Mouse (Mus musculus) kidney, embryonic 14.5 days (tissue): Measurements from ENCODE around the gene Utrn. TPM values are rescaled to one million over a fixed set of nuclear protein-coding genes. Genes with fewer than 3 reads are reported as not detected.
A peak's percentile ranks its signal among the peaks of the same experiment; 100 is the strongest.

ENCODE experiments used
- ATAC-seq: fragments of 200-750 bp; cut with Nextera tagmentation; 2 replicates; pipeline ENCODE4 v1.8.0; 2017; ENCODE audit warnings: moderate number of reproducible peaks, mild to moderate bottlenecking, moderate TSS enrichment, moderate library complexity; ENCODE audit not compliant: low FRiP score, low TSS enrichment
- H3K27ac ChIP-seq: fragments of 300-500 bp; sonication (generic); 2 replicates; pipeline ENCODE4 v1.5.1; 2014; ENCODE audit warnings: low read depth, mild to moderate bottlenecking, low read length, moderate library complexity, mixed read lengths
- H3K27me3 ChIP-seq: fragments of 300-500 bp; sonication (generic); 2 replicates; pipeline ENCODE4 v1.6.1; 2014; ENCODE audit warnings: mild to moderate bottlenecking, low read length; ENCODE audit not compliant: control insufficient read depth, insufficient read depth
- H3K36me3 ChIP-seq: fragments of 300-500 bp; sonication (generic); 2 replicates; pipeline ENCODE4 v1.6.1; 2014; ENCODE audit warnings: low read length, mixed read lengths; ENCODE audit not compliant: control insufficient read depth, insufficient read depth
- H3K4me1 ChIP-seq: fragments of 300-500 bp; sonication (generic); 2 replicates; pipeline ENCODE4 v1.6.1; 2014; ENCODE audit warnings: low read length, mixed read lengths; ENCODE audit not compliant: control insufficient read depth, insufficient read depth
- H3K4me2 ChIP-seq: fragments of 300-500 bp; sonication (generic); replicated peaks from 2 replicates; pipeline ENCODE4 v1.6.1; 2014; ENCODE audit warnings: low read depth, mild to moderate bottlenecking, low read length
- H3K4me3 ChIP-seq: fragments of 300-500 bp; sonication (generic); 2 replicates; pipeline ENCODE4 v1.5.1; 2014; ENCODE audit warnings: mild to moderate bottlenecking, low read length
- H3K9ac ChIP-seq: fragments of 300-500 bp; sonication (generic); 2 replicates; pipeline ENCODE4 v1.6.1; 2014; ENCODE audit warnings: low read depth, mild to moderate bottlenecking, low read length, moderate library complexity
- H3K9me3 ChIP-seq: fragments of 300-500 bp; sonication (generic); 2 replicates; pipeline ENCODE4 v1.6.1; 2016; ENCODE audit warnings: low read length; ENCODE audit not compliant: control insufficient read depth
- WGBS: fragments of 180-500 bp; shearing (Covaris S2); extraction: QIAGEN DNeasy Blood & Tissue Kit; methylation state at CpG from one replicate; pipeline ENCODE4 v1.1.7; 2014; 5-methylcytosine and 5-hydroxymethylcytosine counted together
- polyA plus RNA-seq: library from polyadenylated mRNA; unstranded; fragments of >200 nt; fragmentation: Nextera tagmentation; extraction: Ambion mirVana; gene quantifications from 2 replicates; pipeline ENCODE4 v1.2.1, GENCODE M21; 2014

Gene Utrn
- polyA plus RNA-seq, 1 experiment from 2014 or later, result 91.4 TPM

DNA sequence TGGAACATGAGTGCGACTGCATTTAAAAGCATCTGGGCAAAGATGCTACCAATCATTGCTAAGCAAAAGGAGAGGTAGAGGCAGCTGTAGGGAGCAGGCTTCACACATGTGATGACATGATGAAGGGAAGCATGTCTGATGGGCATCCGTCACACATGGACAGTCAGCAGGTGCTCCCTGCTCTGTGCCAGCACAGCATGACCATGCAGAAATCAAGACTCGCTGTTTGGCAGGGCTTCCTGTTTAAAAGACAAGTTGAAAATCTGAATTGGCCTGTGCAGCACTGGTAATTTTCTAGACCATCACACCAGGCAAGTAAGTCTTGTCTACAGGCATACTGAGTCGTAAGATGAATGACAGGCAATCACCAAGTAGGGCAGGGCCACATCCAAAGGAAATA is 112.5 kb downstream of the Utrn start:
- Histone ChIP-seq H3K9ac (no peak overlapping the region), H3K27me3 (no peaks in the 10 kb centered on the region), H3K4me2 (no peak overlapping the region), H3K36me3 (no peaks in the 10 kb centered on the region), H3K9me3 (no peaks in the 10 kb centered on the region), H3K4me1 (peaks cover 8% of the 10 kb centered on the region; the same call in 1 of the 2 replicates), H3K4me3 (no peak overlapping the region), H3K27ac (no peak overlapping the region)
- WGBS, result 93% methylated on average over 4 of the region's 4 CpGs
- no peak for ATAC-seq

DNA sequence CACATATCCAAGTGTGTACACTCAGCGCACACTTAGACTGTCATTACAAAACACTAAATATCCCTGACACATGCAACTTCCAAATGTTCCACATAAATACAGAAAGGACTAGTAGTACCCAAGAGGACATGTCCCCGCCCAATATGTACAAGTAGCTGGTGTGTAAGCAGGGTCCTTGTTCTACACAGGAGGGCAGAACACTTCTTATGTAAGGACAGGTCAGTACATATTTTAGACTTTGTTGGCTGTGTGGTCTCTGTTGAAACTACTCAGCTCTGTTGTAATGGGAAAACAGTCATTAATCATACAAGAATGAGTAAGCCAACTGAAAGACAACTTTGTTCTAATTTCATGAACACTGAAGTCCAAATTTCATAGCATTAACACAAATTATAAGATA is 114.3 kb downstream of the Utrn start:
- no peaks in the 10 kb centered on the region for H3K27me3 ChIP-seq
- H3K4me2 ChIP-seq, result no peak overlapping the region
- H3K27ac ChIP-seq, result no peak overlapping the region
- WGBS, result 95% methylated on average over 2 of the region's 2 CpGs
- no peaks in the 10 kb centered on the region for H3K9me3 ChIP-seq
- H3K4me1 ChIP-seq, result peaks cover 8% of the 10 kb centered on the region; the same call in 1 of the 2 replicates
- H3K36me3 ChIP-seq, result peaks cover 4% of the 10 kb centered on the region; the same call in 1 of the 2 replicates
- no peak overlapping the region for H3K9ac ChIP-seq
- ATAC-seq, result no peak
- H3K4me3 ChIP-seq, result no peak overlapping the region

DNA sequence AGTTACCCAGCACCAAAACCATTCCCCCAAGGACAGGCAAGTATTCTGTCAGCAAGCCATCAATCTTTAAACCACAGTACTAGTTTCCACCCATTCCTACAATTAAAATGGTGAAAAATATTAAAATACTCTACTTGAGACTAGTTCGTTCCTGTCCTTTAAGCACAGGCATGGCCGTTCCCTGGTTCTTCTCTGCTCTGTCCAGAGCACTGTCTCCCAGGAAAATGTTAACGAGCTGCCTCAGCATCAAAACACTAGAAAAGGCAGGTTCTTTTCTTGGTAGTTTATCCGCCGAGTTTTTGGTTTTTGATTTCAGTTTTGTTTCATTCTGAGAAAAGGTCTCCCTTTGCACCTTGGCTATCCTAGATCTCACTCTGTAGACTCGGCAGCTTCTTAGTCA is 115.0 kb downstream of the Utrn start:
- no peak overlapping the region for H3K4me2 ChIP-seq
- no peak overlapping the region for H3K4me3 ChIP-seq
- H3K27ac ChIP-seq, result no peak overlapping the region
- no peak overlapping the region for H3K9ac ChIP-seq
- ATAC-seq, result no peak
- H3K4me1 ChIP-seq, result peaks cover 8% of the 10 kb centered on the region; the same call in 1 of the 2 replicates
- WGBS, result 85% methylated on average over 6 of the region's 6 CpGs
- peaks cover 8% of the 10 kb centered on the region; the same call in 1 of the 2 replicates for H3K36me3 ChIP-seq
- H3K9me3 ChIP-seq, result no peaks in the 10 kb centered on the region
- no peaks in the 10 kb centered on the region for H3K27me3 ChIP-seq

DNA sequence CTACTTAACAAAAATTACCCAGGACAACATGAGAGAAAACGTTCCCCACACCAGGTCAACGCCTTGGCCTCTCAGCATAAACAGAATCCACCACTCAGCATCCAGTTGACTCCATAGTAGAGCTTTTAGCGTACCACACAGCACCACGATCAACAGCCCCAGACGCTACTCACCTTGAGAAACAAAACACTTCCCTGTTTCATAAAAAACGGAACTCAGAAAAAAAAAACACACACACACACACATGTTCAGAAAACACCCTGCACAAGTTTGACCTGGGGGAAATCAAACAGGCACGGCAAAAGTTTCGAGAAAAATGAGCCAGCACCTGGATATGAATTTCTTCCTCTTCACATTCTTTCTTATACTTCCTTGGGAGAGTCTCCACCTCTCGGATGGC is 125.4 kb downstream of the Utrn start:
- Histone ChIP-seq H3K4me1 (no peaks in the 10 kb centered on the region), H3K27ac (no peak overlapping the region), H3K9me3 (no peaks in the 10 kb centered on the region), H3K36me3 (peaks cover 13% of the 10 kb centered on the region; the same call in 1 of the 2 replicates), H3K4me3 (no peak overlapping the region), H3K27me3 (no peaks in the 10 kb centered on the region), H3K9ac (no peak overlapping the region), H3K4me2 (no peak overlapping the region)
- no peak for ATAC-seq
- WGBS, result 91% methylated on average over 9 of the region's 9 CpGs

DNA sequence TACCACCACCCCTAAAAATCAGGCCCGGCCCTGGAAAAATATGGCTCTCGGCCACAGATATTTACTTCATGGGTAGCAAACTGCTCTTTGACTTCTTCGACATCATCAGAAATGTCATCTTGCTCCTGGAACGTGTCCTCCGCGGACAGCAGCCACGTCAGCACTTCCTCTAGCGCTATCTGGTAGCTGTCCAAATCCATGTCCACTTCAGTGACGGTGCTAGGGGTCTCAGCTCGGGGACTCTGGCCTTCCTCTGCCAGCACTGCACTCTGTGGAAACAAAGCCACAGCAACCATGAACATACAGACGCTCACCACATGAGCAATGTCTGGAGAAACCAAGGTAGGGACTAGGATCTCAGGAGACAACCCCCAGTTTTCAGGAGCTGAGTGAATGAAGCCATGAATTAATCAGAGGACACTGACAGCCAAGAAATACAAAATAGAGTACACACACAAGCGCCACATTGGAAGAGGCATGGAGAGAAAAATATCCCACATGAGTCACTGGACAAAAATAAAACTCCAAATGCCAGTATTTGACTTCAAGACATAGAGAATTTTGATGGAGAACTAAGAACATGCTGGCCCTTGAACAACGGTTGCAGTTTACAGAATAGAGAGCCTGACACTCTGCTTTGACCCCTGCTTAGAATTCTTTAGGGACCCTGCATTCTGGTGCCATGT is 129.7 kb downstream of the Utrn start:
- Histone ChIP-seq H3K4me1 (peaks cover 16% of the 10 kb centered on the region), H3K27ac (no peak overlapping the region), H3K4me3 (no peak overlapping the region), H3K4me2 (no peak overlapping the region), H3K27me3 (no peaks in the 10 kb centered on the region), H3K9me3 (peaks cover 7% of the 10 kb centered on the region; the same call in 1 of the 2 replicates), H3K9ac (no peak overlapping the region), H3K36me3 (peaks cover 23% of the 10 kb centered on the region)
- WGBS, result 89% methylated on average over 13 of the region's 13 CpGs
- no peak for ATAC-seq

DNA sequence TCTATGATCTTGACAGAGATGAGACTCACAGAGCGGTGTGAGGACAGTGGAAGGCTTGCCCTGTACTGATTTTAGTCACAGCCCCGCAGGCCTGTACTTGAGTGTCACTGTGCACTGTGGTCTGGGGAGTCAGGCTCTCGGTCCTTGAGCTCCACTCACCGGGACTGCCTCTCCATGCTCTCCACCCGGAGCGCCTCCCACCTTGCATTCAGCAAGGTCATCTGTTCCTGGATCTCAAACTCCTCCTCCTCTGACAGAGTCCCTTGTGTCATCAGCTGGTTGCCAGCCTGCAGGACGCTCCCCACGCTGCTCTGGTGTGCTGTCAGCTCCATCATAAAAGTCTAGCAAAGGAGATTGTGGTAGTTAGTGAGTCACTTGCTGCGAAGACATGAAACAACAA is 131.2 kb downstream of the Utrn start:
- Histone ChIP-seq H3K9ac (no peak overlapping the region), H3K4me1 (peaks cover 16% of the 10 kb centered on the region), H3K27me3 (no peaks in the 10 kb centered on the region), H3K36me3 (peaks cover 28% of the 10 kb centered on the region), H3K4me3 (no peak overlapping the region), H3K9me3 (peaks cover 7% of the 10 kb centered on the region; the same call in 1 of the 2 replicates), H3K27ac (peak overlapping the region; percentile 55; the same call in 1 of the 2 replicates), H3K4me2 (no peak overlapping the region)
- peak; percentile 72; the same call in 1 of the 2 replicates for ATAC-seq
- 54% methylated on average over 9 of the region's 9 CpGs for WGBS

DNA sequence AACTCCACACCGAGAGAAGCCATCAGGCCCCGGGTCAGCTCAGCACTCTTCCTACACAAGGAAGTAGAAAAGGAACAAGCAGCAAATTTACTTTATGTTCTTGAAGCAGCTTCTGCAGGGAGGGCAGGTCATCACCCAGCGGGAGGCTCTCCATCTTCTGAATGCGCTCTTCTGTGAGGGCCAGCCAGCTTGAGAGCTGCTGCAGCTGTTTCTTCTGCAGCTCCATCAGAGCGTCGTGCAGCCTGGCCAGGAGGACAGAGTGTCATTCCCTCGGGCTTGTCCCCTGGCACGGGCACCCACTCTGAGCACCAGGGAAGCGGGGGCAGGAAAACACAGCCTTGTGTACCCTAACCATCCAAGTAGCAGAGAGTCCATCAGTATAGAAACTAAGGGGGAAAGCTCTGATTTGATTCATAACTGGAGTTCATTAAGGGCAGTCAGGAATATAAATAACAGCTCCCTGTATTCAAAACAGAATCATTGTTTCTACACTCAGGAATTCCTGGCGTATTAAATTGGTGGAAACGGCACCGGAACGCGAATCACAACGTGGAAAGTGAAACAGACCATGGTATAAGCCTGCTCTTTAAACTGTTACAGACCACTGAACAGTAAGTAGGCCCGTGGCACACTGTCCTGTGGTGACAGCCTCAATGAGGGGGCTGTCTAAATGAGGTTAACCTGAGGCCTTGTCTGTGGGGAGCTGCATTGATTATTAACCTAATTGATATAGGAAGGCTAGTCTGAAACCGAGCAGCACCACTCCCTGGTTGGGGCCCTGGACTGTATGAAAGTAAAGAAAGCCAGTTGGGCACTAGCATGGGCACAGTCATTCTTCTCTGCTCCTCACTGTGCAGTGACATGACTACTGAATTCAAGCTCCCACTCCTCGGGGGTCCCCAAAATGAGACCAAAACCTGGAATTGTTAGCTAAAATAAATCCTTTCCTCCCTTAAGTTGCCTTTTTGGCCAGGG is 132.0 kb downstream of the Utrn start:
- Histone ChIP-seq H3K4me2 (no peak overlapping the region; the same call in 1 of the 2 replicates), H3K36me3 (peaks cover 28% of the 10 kb centered on the region), H3K4me1 (peaks cover 16% of the 10 kb centered on the region), H3K27ac (peak overlapping the region; percentile 57; the same call in 1 of the 2 replicates), H3K27me3 (no peaks in the 10 kb centered on the region), H3K9ac (no peak overlapping the region), H3K4me3 (no peak overlapping the region), H3K9me3 (peaks cover 7% of the 10 kb centered on the region; the same call in 1 of the 2 replicates)
- 32% methylated on average over 18 of the region's 18 CpGs for WGBS
- ATAC-seq, result peak; percentile 86

DNA sequence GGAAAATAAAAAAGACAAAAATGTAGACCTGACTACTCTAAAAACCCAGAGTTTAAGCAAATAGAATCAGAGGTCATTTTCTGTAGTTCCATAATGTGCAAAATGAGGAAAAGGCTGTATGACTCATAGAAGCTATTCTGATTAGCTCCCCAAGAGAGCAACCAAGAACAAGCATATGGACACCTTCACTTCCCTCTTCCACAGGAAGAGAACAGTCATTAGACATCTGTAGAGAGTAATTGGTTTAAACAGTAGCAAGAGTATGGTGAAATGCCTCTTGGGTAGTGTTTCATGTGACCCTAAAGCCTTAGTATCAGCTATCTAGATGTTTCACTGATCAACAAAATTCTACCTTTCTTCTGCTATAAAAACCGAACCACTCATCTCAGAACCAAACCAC is 133.5 kb downstream of the Utrn start:
- Histone ChIP-seq H3K4me2 (no peak overlapping the region), H3K4me1 (peaks cover 24% of the 10 kb centered on the region), H3K9ac (no peak overlapping the region), H3K27me3 (no peaks in the 10 kb centered on the region), H3K4me3 (no peak overlapping the region), H3K9me3 (peaks cover 7% of the 10 kb centered on the region; the same call in 1 of the 2 replicates), H3K36me3 (peaks cover 28% of the 10 kb centered on the region), H3K27ac (no peak overlapping the region)
- no peak for ATAC-seq
- WGBS, result 97% methylated on average over 1 of the region's 1 CpGs
